Comparison of ENCODE assay signal across 25 mouse cellular contexts in genomic region chr5:96739138-96739878, GRCm38 (mm10). TPM values are rescaled to one million over a fixed set of nuclear protein-coding genes. Genes with fewer than 3 reads are reported as not detected.
A peak's percentile ranks its signal among the peaks of the same experiment; 100 is the strongest.
DNase-seq lines count a peak whose midpoint lies in the region; ATAC-seq lines count a peak whose summit lies in the region.
"Had no signal": no experiment of that assay in that cellular context is flagged by ENCODE, and none has a peak within 500 bp of the region (broad histone marks: within the 10 kb centered on the region; RNA-seq: fewer than 3 reads in every experiment).

No protein-coding gene starts in this region.

- H3K9ac ChIP-seq in intestine, embryonic 14.5 days (ENCODE audit: low read length): no peak overlapping the region
- no peak overlapping the region for H3K9ac ChIP-seq in liver, embryonic 16.5 days (ENCODE audit: low read depth, low read length)
- H3K9ac ChIP-seq: forebrain, postnatal 0 days; hindbrain, embryonic 12.5 days; limb, embryonic 15.5 days; neural tube, embryonic 13.5 days; stomach, embryonic 15.5 days had no signal

- peak; percentile 33 for DNase-seq in kidney, adult 11 months
- DNase-seq in kidney, postnatal 25 days: no peak
- no peak for DNase-seq in intestine, embryonic 14.5 days (ENCODE audit: low spot score)
- DNase-seq in kidney, adult 9 months: peak; percentile 84
- DNase-seq in forebrain, embryonic 10.5 days (ENCODE audit: extremely low spot score, low spot score): no peak
- DNase-seq in embryo, embryonic 9.5 days (ENCODE audit: extremely low spot score): no peak
- DNase-seq in natural killer cell, adult 2 months (ENCODE audit: low spot score in 2 of 2): no peak
- DNase-seq: adrenal gland, postnatal 14 days; cerebellum, adult 8-10 months; cerebellum, postnatal 36 days; embryo, embryonic 11 days; forebrain, postnatal 0 days; gastrocnemius, postnatal 25 days; heart, adult 18-20 months; left cerebral cortex, postnatal 4 days; lung, postnatal 4 days; midbrain, embryonic 14.5 days; retina, postnatal 1 day; right cerebral cortex, postnatal 25 days; thymus, postnatal 4 days had no signal

- peak; percentile 42; the same call in 1 of the 2 replicates for ATAC-seq in intestine, embryonic 14.5 days (replicated peaks; ENCODE audit: low FRiP score, low TSS enrichment, low read depth)
- ATAC-seq in liver, embryonic 16.5 days (ENCODE audit: low read depth): no peak
- ATAC-seq: forebrain, postnatal 0 days had no signal

- H3K9me3 ChIP-seq in intestine, embryonic 14.5 days (ENCODE audit: control insufficient read depth, low read length): no peaks in the 10 kb centered on the region
- H3K9me3 ChIP-seq in liver, embryonic 16.5 days (replicated peaks; ENCODE audit: control insufficient read depth, low read length): no peaks in the 10 kb centered on the region
- H3K9me3 ChIP-seq in forebrain, embryonic 10.5 days: peaks cover 3% of the 10 kb centered on the region; the same call in 1 of the 2 replicates
- H3K9me3 ChIP-seq: hindbrain, embryonic 12.5 days; limb, embryonic 15.5 days; neural tube, embryonic 13.5 days; stomach, embryonic 15.5 days had no signal

- H3K4me1 ChIP-seq in intestine, embryonic 14.5 days (replicated peaks; ENCODE audit: control insufficient read depth, insufficient read depth, low read length): no peaks in the 10 kb centered on the region
- no peaks in the 10 kb centered on the region for H3K4me1 ChIP-seq in liver, embryonic 16.5 days (ENCODE audit: control insufficient read depth, low read depth, low read length)
- H3K4me1 ChIP-seq in forebrain, embryonic 10.5 days: peaks cover 4% of the 10 kb centered on the region; the same call in 1 of the 2 replicates
- H3K4me1 ChIP-seq: hindbrain, embryonic 12.5 days; limb, embryonic 15.5 days; neural tube, embryonic 13.5 days; stomach, embryonic 15.5 days had no signal

- H3K4me3 ChIP-seq in intestine, embryonic 14.5 days (ENCODE audit: low read depth, low read length): no peak overlapping the region
- H3K4me3 ChIP-seq in liver, embryonic 16.5 days (ENCODE audit: low read depth, low read length): peak overlapping the region; percentile 26
- no peak overlapping the region for H3K4me3 ChIP-seq in forebrain, embryonic 10.5 days
- H3K4me3 ChIP-seq: hindbrain, embryonic 12.5 days; limb, embryonic 15.5 days; neural tube, embryonic 13.5 days; stomach, embryonic 15.5 days had no signal

- no peaks in the 10 kb centered on the region for H3K27me3 ChIP-seq in intestine, embryonic 14.5 days (replicated peaks; ENCODE audit: control insufficient read depth, insufficient read depth, low read length)
- no peaks in the 10 kb centered on the region for H3K27me3 ChIP-seq in liver, embryonic 16.5 days (ENCODE audit: control insufficient read depth, insufficient read depth, low read depth, low read length)
- no peaks in the 10 kb centered on the region for H3K27me3 ChIP-seq in forebrain, embryonic 10.5 days (ENCODE audit: poor library complexity, severe bottlenecking)
- H3K27me3 ChIP-seq: hindbrain, embryonic 12.5 days; limb, embryonic 15.5 days; neural tube, embryonic 13.5 days; stomach, embryonic 15.5 days had no signal

- H3K36me3 ChIP-seq in intestine, embryonic 14.5 days (ENCODE audit: control insufficient read depth, insufficient read depth, low read length): peaks cover 12% of the 10 kb centered on the region
- no peaks in the 10 kb centered on the region for H3K36me3 ChIP-seq in liver, embryonic 16.5 days (ENCODE audit: control insufficient read depth, insufficient read depth)
- H3K36me3 ChIP-seq in forebrain, embryonic 10.5 days (replicated peaks): peaks cover 19% of the 10 kb centered on the region
- H3K36me3 ChIP-seq: hindbrain, embryonic 12.5 days; neural tube, embryonic 13.5 days; stomach, embryonic 15.5 days had no signal

- H3K27ac ChIP-seq in intestine, embryonic 14.5 days (ENCODE audit: low read depth): 0 out of 2 replicates have a peak overlapping the region, but pooled peaks have one; percentile 11
- 0 out of 2 replicates have a peak overlapping the region, but pooled peaks have one; percentile 19 for H3K27ac ChIP-seq in liver, embryonic 16.5 days (ENCODE audit: low read length)
- H3K27ac ChIP-seq in forebrain, embryonic 10.5 days: no peak overlapping the region
- H3K27ac ChIP-seq: hindbrain, embryonic 12.5 days; limb, embryonic 15.5 days; neural tube, embryonic 13.5 days; stomach, embryonic 15.5 days had no signal

- WGBS in intestine, embryonic 14.5 days: 73% methylated on average over 15 of the region's 15 CpGs
- 68% methylated on average over 15 of the region's 15 CpGs for WGBS in liver, embryonic 16.5 days (ENCODE audit: insufficient replicate concordance)
- 90% methylated on average over 15 of the region's 15 CpGs for WGBS in forebrain, embryonic 10.5 days

- peak overlapping the region; percentile 22 for H3K4me2 ChIP-seq in intestine, embryonic 14.5 days (ENCODE audit: low read length)
- H3K4me2 ChIP-seq in liver, embryonic 16.5 days (ENCODE audit: low read depth, low read length): peak overlapping the region; percentile 37
- H3K4me2 ChIP-seq: hindbrain, embryonic 12.5 days; limb, embryonic 15.5 days; neural tube, embryonic 13.5 days; stomach, embryonic 15.5 days had no signal

RNA-seq across cellular contexts. Expression of gene Anxa3, which starts 53.8 kb away (rescaled TPM):
- 53.9 TPM in 2 replicates for polyA plus RNA-seq in intestine, embryonic 14.5 days (2014; fragmentation: Nextera tagmentation; extraction: Ambion mirVana)
- 20.4 and 22.7 TPM in 2 replicates for polyA plus RNA-seq in liver, embryonic 16.5 days (2015; fragmentation: Nextera tagmentation; extraction: Ambion mirVana)
- polyA plus RNA-seq in forebrain, embryonic 10.5 days (2016; fragmentation: Nextera tagmentation; extraction: Ambion mirVana): 28.5 and 29.6 TPM in 2 replicates

Comparison
In these comparisons a context has a peak if more than half of its experiments do, and no peak if none do; other contexts are left out.
1. DNase-seq: peak in kidney, adult 11 months (single experiment) and kidney, adult 9 months (single experiment); none in kidney, postnatal 25 days (0 of 2), intestine, embryonic 14.5 days (single experiment), forebrain, embryonic 10.5 days (single experiment), embryo, embryonic 9.5 days (single experiment) and natural killer cell, adult 2 months (0 of 2).